Mouse (Mus musculus): ENCODE data around the gene Kcne2.

Kcne2 gene

GRCm38 (mm10) chr16:92292101-92292500 lies at the start of gene Kcne2:
Gene Kcne2, plus strand, starts transcription at chr16:92292389.
- CTCF ChIA-PET = no interaction called here

- CTCF ChIA-PET = no interaction called here
Measured at GRCm38 (mm10) chr16:92245909-92246308, 46.3 kb upstream of the Kcne2 start.

- CTCF ChIA-PET = no interaction called here
Measured at GRCm38 (mm10) chr16:92246974-92247373, 45.2 kb upstream of the Kcne2 start.

- CTCF ChIA-PET = no interaction called here
Measured at GRCm38 (mm10) chr16:92247700-92248099, 44.5 kb upstream of the Kcne2 start.

GRCm38 (mm10) chr16:92249681-92250080 lies 42.5 kb upstream of the Kcne2 start:
- CTCF ChIA-PET = no interaction called here

- CTCF ChIA-PET = no interaction called here
Measured at GRCm38 (mm10) chr16:92250452-92250851, 41.7 kb upstream of the Kcne2 start.

GRCm38 (mm10) chr16:92254316-92254715 lies 37.9 kb upstream of the Kcne2 start:
- CTCF ChIA-PET = no interaction called here

- CTCF ChIA-PET = no interaction called here
Measured at GRCm38 (mm10) chr16:92267861-92268260, 24.3 kb upstream of the Kcne2 start.

GRCm38 (mm10) chr16:92274516-92274915 lies 17.7 kb upstream of the Kcne2 start:
- CTCF ChIA-PET = interaction anchor here (0.7 kb wide), 1 partner anchor 12 kb away, joined by 5 read pairs; no protein-coding TSS in a partner anchor

- CTCF ChIA-PET = no interaction called here
Measured at GRCm38 (mm10) chr16:92275526-92275925, 16.7 kb upstream of the Kcne2 start.

GRCm38 (mm10) chr16:92282671-92283070 lies 9.5 kb upstream of the Kcne2 start:
- CTCF ChIA-PET = no interaction called here

GRCm38 (mm10) chr16:92285068-92285467 lies 7.1 kb upstream of the Kcne2 start:
- CTCF ChIA-PET = interaction anchor here (2.0 kb wide), 1 partner anchor 349 kb away, joined by 16 read pairs; no protein-coding TSS in a partner anchor

- CTCF ChIA-PET = interaction anchor here (1.1 to 2.0 kb wide), 3 partner anchors 11 to 350 kb away, joined by 3 to 16 read pairs (median 5); no protein-coding TSS in a partner anchor
Measured at GRCm38 (mm10) chr16:92286609-92287008, 5.6 kb upstream of the Kcne2 start.

- CTCF ChIA-PET = no interaction called here
Measured at GRCm38 (mm10) chr16:92288778-92289177, 3.4 kb upstream of the Kcne2 start.

- CTCF ChIA-PET = interaction anchor here (0.8 kb wide), 1 partner anchor 41 kb away, joined by 10 read pairs; no protein-coding TSS in a partner anchor
Measured at GRCm38 (mm10) chr16:92290045-92290444, 2.1 kb upstream of the Kcne2 start.

- CTCF ChIA-PET = no interaction called here
Measured at GRCm38 (mm10) chr16:92294267-92294970, 2.2 kb downstream of the Kcne2 start.

- CTCF ChIA-PET = no interaction called here
Measured at GRCm38 (mm10) chr16:92295328-92295727, 3.1 kb downstream of the Kcne2 start.

- CTCF ChIA-PET = no interaction called here
Measured at GRCm38 (mm10) chr16:92300649-92301411, 8.6 kb downstream of the Kcne2 start, which contains the start of gene Smim11. Gene Smim11, plus strand, starts transcription at chr16:92301286.

- CTCF ChIA-PET = no interaction called here
Measured at GRCm38 (mm10) chr16:92301412-92301806, 9.2 kb downstream of the Kcne2 start.

GRCm38 (mm10) chr16:92301989-92302388 lies 9.8 kb downstream of the Kcne2 start:
- CTCF ChIA-PET = interaction anchor here (0.5 to 0.6 kb wide), 2 partner anchors 219 to 250 kb away, joined by 3 to 6 read pairs; no protein-coding TSS in a partner anchor

- CTCF ChIA-PET = interaction anchor here (0.5 to 0.6 kb wide), 2 partner anchors 219 to 251 kb away, joined by 3 to 6 read pairs; no protein-coding TSS in a partner anchor
Measured at GRCm38 (mm10) chr16:92302506-92302905, 10.3 kb downstream of the Kcne2 start.

GRCm38 (mm10) chr16:92305519-92305918 lies 13.3 kb downstream of the Kcne2 start:
- CTCF ChIA-PET = no interaction called here

- CTCF ChIA-PET = no interaction called here
Measured at GRCm38 (mm10) chr16:92307947-92308346, 15.8 kb downstream of the Kcne2 start.
